Mouse (Mus musculus) olfactory bulb, adult 2 months (tissue): Measurements from ENCODE around the gene Pigo. TPM values are rescaled to one million over a fixed set of nuclear protein-coding genes. Genes with fewer than 3 reads are reported as not detected.

Experiments
- H3K27ac ChIP-seq: fragments of 200-500 bp; 2 replicates; pipeline ENCODE4 v1.5.1; 2012; ENCODE audit warnings: low read depth, low read length; ENCODE audit not compliant: insufficient read depth
- H3K4me1 ChIP-seq: fragments of 200-500 bp; 2 replicates; pipeline ENCODE4 v1.6.1; 2012; ENCODE audit warnings: low read length; ENCODE audit not compliant: control insufficient read depth, insufficient read depth
- H3K4me3 ChIP-seq: fragments of 200-500 bp; 2 replicates; pipeline ENCODE4 v1.5.1; 2012; ENCODE audit warnings: mild to moderate bottlenecking, low read depth, low read length, moderate library complexity; ENCODE audit not compliant: insufficient read depth
- CTCF ChIP-seq: fragments of 200-500 bp; IDR thresholded peaks from 2 replicates; pipeline ENCODE4 v1.5.1; 2012; ENCODE audit warnings: low read depth, mild to moderate bottlenecking, low read length, moderate library complexity; ENCODE audit not compliant: insufficient read depth
- POLR2A ChIP-seq: fragments of 200-500 bp; IDR thresholded peaks from 2 replicates; pipeline ENCODE4 v1.6.1; 2012; ENCODE audit warnings: mild to moderate bottlenecking, low read depth, low read length, moderate library complexity; ENCODE audit not compliant: insufficient read depth
- WGBS: fragments of 180-500 bp; shearing (Covaris S2); methylation state at CpG from one replicate; pipeline ENCODE4 v1.1.7; 2018; 5-methylcytosine and 5-hydroxymethylcytosine counted together
- polyA plus RNA-seq: library from polyadenylated mRNA; stranded (reverse); fragments of >200 nt; gene quantifications from 2 replicates; pipeline ENCODE4 v1.2.4, GENCODE M21; 2012; ENCODE audit warnings: low replicate concordance; ENCODE audit not compliant: missing spikeins, insufficient read depth, insufficient read length

The Pigo gene
- polyA plus RNA-seq, 1 experiment: not detected

DNA sequence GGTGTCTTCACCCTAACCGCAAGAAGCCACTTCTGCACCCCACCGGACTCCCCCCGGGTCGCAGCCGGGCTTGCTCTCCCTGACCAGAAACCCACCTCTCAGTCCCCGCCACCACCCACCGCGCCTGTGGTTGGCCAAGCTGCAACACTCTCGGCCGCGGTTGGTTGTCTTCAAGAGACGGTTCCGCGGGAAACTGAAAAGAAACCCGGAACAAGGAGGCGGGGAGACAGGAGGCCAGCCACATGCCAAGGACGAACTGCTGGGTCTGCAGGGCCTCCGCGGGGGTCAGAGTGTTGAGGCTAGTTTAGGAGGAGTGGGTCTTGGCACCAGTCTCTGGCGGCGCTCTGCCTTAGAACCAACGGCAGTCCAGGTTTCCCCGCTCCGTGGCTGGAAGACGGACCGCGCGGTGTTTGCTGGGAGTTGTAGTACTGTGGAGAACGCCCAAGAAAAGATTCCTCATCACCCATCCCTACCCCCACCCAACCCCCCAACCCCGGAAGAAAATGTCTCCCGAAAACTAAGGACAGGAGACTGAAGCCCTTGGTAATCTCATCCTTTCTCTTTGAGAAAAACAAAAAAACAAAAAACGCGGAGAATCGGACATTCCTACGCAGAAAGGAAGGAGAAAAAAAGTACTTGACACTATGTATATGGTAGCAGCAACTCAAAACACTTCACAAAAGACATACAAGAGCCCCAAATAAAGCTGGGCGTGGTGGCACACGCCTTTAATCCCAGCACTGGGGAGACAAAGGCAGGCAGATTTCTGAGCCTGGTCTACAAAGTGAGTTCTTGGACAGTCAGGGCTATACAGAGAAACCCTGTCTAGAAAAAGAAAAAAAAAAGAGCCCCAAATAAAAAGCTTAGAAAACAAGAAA lies 15.2 kb downstream of the Pigo start, which contains the start of gene Fancg:
Gene Fancg, minus strand, starts transcription at position 346 of the 878 bp plus-strand sequence.
- WGBS: under 1% methylated on average over 37 of the region's 37 CpGs
- TF ChIP-seq POLR2A: no peak
- TF ChIP-seq CTCF: no peak
- Histone ChIP-seq H3K27ac (no peak within 1 kb of the TSS), H3K4me3 (peak within 1 kb of the TSS; percentile 97), H3K4me1 (peaks cover 2% of the 10 kb centered on the region)

DNA sequence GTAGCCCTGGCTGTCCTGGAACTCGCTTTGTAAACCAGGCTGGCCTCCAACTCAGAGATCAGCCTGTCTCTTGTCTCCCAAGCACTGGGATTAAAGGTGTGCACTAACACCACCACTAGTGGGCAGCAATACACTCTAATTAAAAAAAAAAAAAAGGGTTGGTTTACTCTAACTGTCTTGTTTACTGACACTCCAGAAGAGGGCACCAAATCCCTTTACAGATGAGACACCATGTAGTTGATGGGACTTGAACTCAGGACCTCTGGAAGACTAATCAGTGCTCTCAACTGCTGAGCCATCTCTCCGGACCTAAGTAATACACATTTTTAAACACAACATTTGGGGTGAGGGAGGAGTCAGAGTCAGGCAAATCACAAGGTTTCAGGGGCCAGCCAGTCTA lies 19.9 kb downstream of the Pigo start:
- 54% methylated on average over 2 of the region's 2 CpGs for WGBS
- Histone ChIP-seq H3K4me1 (peaks cover 14% of the 10 kb centered on the region), H3K4me3 (no peak overlapping the region), H3K27ac (no peak overlapping the region)
- TF ChIP-seq POLR2A: no peak
- no peak for TF ChIP-seq CTCF

DNA sequence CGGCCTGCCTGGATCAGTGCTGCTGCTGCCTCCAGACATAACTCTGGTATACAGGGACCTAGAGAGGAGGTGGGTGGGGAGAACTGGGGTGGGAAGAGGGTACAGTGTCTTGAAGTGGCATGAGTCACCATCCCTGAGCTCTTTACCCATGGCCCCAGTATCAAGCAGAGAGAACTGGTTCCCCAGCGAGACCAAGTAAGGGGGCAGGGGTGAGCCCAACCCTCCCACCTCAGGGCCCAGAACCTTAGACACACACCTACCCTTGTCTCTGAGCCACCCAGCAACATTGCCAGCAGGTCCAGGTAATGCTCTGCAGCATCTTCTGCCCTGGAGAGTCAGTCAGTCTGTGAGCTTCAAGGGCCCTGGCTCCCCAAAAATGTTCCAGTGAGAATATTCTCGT lies 20.7 kb downstream of the Pigo start:
- WGBS: 62% methylated on average over 3 of the region's 3 CpGs
- peaks cover 14% of the 10 kb centered on the region for H3K4me1 ChIP-seq
- peak overlapping the region; percentile 14; the same call in 1 of the 2 replicates for H3K4me3 ChIP-seq
- peak overlapping the region; percentile 87 for H3K27ac ChIP-seq
- TF ChIP-seq POLR2A (no peak), CTCF (no peak)

DNA sequence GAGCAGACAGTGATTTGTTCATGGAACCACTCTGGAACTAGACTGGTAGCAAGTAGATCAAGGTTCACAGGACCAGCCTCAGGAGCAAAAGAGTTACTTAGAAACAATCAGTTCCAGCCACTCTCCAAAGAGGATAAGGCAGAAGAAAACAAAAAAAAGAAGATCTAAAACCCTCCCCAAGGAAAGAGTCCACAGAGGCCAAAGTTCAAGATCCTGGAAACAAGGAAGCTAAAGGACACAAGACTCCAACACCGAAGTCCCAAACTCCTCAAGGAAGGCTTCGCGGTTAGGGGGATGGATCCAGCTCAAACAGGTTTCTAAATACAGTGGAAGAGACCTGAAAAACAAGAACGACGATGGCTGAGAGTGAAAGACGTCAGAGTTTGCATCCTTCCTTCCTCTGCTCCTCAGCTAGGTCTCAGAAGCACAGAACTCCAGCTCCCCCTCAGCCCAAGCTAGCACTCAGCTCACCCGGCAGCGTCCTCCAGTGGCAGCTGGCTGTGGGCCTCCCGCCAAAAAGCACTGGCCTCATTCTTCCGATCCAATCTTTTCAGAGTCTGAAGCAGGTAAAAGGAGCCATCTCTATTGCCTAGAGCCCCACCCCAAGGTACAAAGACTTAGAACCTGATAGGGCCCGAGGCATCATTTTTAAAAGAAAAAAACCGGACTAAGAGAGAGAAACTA lies 22.7 kb downstream of the Pigo start:
- 75% methylated on average over 12 of the region's 12 CpGs for WGBS
- H3K4me1 ChIP-seq: peaks cover 14% of the 10 kb centered on the region
- no peak overlapping the region for H3K27ac ChIP-seq
- TF ChIP-seq POLR2A (no peak), CTCF (no peak)
- H3K4me3 ChIP-seq: no peak overlapping the region

DNA sequence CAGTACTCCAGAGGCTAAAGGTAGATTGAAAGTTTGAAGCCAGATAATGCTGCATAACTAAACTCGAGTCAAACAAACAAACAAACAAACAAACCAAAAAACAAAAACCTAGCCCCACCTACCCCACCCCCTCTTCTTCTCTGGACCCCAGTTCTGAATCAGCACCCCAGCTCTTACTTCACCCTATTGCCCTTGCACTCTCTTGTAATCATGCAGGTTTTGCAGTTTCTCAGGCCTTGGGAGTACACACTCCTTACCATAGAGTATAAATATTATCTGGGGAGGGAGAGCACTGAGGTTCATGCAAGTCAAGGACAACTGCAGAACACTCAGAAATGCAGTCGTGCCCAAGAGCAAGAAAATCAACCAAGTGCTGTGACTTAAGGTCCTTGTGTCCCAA lies 24.3 kb downstream of the Pigo start:
- H3K4me1 ChIP-seq: peaks cover 14% of the 10 kb centered on the region
- TF ChIP-seq CTCF (no peak), POLR2A (no peak)
- no peak overlapping the region for H3K4me3 ChIP-seq
- no peak overlapping the region for H3K27ac ChIP-seq
- WGBS: 92% methylated on average over 2 of the region's 2 CpGs

DNA sequence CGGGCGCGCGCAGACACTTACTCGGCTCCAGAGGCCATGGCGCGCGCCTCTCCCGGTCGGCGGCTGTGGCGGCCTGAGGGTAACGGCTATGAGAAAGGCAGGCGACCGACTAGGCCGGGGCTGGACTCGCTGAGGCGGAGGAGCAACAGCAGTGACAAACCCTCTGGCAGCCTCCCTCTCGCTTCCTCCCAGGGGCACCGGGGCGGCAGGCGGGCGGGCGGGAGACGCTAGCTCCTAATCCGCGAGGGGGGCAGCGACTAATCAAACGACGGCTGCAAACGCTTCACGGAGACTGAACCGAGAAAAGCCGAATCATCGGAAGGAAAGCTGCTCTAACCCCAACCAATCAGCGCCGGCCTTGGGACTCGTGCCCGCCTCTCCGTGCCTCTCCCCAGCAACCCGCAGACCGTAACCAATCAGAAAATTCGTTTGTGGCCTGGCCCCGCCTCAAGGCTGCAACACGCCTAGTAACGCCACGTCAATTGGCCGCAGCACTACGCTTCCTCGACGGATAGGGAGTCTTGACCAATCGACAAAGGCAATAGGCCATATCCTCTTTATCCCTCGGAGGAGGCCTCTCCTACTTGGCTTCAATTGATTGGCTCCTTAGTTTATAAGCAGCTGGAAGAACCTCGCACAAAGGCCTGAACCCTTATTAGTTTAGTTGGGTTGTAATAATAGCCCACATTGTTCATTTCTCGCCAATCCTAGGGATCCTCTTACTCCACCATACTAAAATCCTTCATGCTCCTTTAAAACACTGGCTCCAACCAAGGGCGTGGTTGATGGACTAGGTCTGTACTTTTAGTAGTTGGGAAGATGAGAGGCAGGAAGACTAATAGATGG lies 25.3 kb downstream of the Pigo start, which contains the start of gene Vcp:
Gene Vcp, minus strand, starts transcription at position 367 of the 846 bp plus-strand sequence.
- under 1% methylated on average over 54 of the region's 56 CpGs for WGBS
- Histone ChIP-seq H3K27ac (peak within 1 kb of the TSS; percentile 92), H3K4me1 (peaks cover 14% of the 10 kb centered on the region), H3K4me3 (peak within 1 kb of the TSS; percentile 94)
- TF ChIP-seq POLR2A: peak; percentile 41; the same call in 1 of the 2 replicates

DNA sequence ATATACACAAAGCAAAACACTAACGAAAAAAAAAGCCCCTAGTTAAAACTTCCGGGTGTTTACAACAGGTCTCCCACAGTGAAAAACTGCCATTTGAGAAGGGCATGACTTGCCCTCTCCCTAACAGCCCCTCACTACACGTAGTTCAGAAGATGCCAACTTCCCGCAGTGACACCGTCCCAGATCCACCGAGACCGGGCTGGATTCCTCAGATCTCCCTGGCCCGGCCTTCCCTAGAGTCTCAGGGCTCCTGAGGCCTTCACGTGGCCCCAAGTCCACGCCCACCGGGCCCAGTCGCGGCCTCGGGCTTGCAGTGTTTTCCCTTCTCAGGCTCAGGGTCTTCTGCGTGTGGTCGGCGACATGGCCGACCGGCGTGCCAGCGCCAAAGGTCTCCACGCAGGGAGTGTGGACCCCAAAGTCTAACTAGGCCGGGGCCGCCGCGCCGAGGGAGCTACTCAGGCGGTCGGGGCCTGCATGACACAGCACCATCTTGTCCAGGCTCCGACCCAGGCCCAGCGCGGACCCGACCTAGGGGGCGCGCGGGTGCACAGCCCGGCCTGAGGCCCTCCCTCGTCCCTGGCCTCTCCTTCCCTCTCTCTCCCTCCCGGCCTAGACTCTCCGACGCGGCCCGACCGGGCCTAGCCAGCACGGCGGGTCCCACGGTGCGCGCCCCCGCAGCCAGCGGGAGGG lies 26.0 kb downstream of the Pigo start:
- WGBS: 1% methylated on average over 49 of the region's 51 CpGs
- H3K4me3 ChIP-seq: peak overlapping the region; percentile 94
- peak overlapping the region; percentile 92 for H3K27ac ChIP-seq
- TF ChIP-seq POLR2A: no peak
- TF ChIP-seq CTCF: no peak; the same call in 1 of the 2 replicates
- H3K4me1 ChIP-seq: peaks cover 8% of the 10 kb centered on the region; the same call in 1 of the 2 replicates

DNA sequence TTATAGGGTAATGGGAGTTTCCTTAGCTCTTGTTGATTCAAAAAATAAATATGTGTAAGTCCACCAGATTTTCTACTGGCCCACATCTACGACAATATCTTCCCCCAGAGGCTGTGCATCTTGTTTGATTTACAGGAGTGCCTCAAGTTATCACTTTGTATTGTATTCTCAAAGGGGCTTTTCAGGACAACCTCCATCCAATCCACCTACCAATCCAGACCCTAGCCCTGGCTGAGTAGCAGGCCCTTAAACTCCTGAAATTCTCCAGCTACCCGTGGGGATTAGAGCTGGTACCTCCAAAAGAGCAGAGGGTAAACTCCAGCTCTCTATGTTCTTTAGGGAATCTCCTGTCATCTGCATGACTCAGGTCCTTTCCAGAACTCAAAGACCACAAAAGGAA lies 27.6 kb downstream of the Pigo start:
- Histone ChIP-seq H3K4me3 (no peak overlapping the region), H3K27ac (no peak overlapping the region), H3K4me1 (peaks cover 5% of the 10 kb centered on the region; the same call in 1 of the 2 replicates)
- WGBS: 29% methylated on average over 2 of the region's 2 CpGs
- TF ChIP-seq CTCF (no peak), POLR2A (no peak)
